Comparison of ENCODE assay signal across 26 mouse cellular contexts in genomic region chr4:131929146-131929545, GRCm38 (mm10). TPM values are rescaled to one million over a fixed set of nuclear protein-coding genes. Genes with fewer than 3 reads are reported as not detected.
DNase-seq lines count a peak whose midpoint lies in the region; TF ChIP-seq lines count a peak whose summit lies in the region.
"Had no signal": no experiment of that assay in that cellular context is flagged by ENCODE, and none has a peak within 500 bp of the region (broad histone marks: within the 10 kb centered on the region; RNA-seq: fewer than 3 reads in every experiment).

No protein-coding gene starts in this region.

- peak overlapping the region; percentile 31; the same call in 1 of the 2 replicates for H3K27ac ChIP-seq in kidney, adult 2 months (ENCODE audit: insufficient read depth, low read depth, low read length)
- H3K27ac ChIP-seq: forebrain, embryonic 10.5 days; forebrain, embryonic 13.5 days; heart, adult 2 months; hindbrain, embryonic 10.5 days; hindbrain, embryonic 13.5 days; intestine, embryonic 15.5 days had no signal

- no peak for TF ChIP-seq POLR2A in kidney, adult 2 months (IDR thresholded peaks at IDR 0.05; ENCODE audit: low read depth, low read length)

- H3K36me3 ChIP-seq in kidney, adult 2 months (ENCODE audit: control insufficient read depth, insufficient read depth, low read length) = peaks cover 3% of the 10 kb centered on the region

- WGBS in kidney, adult 2 months = 65% methylated on average over 6 of the region's 6 CpGs

- H3K4me1 ChIP-seq in kidney, adult 2 months (ENCODE audit: control insufficient read depth, insufficient read depth, low read length) = no peaks in the 10 kb centered on the region

- no peak for TF ChIP-seq CTCF in kidney, adult 2 months (conservative IDR thresholded peaks at IDR 0.05; ENCODE audit: insufficient read depth, insufficient read length, low read depth, low read length)

- H3K27me3 ChIP-seq in kidney, adult 2 months (replicated peaks; ENCODE audit: control insufficient read depth, insufficient read depth, low read length) = no peaks in the 10 kb centered on the region
- H3K27me3 ChIP-seq: CH12.LX; intestine, embryonic 15.5 days had no signal

- no peak overlapping the region for H3K4me3 ChIP-seq in kidney, adult 2 months (ENCODE audit: insufficient read depth, low read depth, low read length)
- H3K4me3 ChIP-seq: forebrain, embryonic 10.5 days; forebrain, embryonic 13.5 days; heart, adult 2 months; hindbrain, embryonic 10.5 days; hindbrain, embryonic 13.5 days; intestine, embryonic 15.5 days had no signal

- peak; percentile 31 for DNase-seq in adrenal gland, postnatal 10 days
- DNase-seq in adrenal gland, postnatal 4 days (ENCODE audit: low spot score in 2 of 2) = no peak
- peak; percentile 47 for DNase-seq in kidney, adult 2 months
- DNase-seq in kidney, adult 18-20 months = no peak
- peak; percentile 53 for DNase-seq in 416B (ENCODE audit: low read depth)
- no peak for DNase-seq in cerebellum, postnatal 25 days
- DNase-seq: cerebellum, adult 11 months; cerebellum, adult 2 months; cerebellum, adult 9-11 months; cerebellum, postnatal 36 days; gastrocnemius, postnatal 10 days; gastrocnemius, postnatal 36 days; heart, adult 2 months; heart, postnatal 10 days; heart, postnatal 36 days; kidney, adult 11 months had no signal

RNA-seq across cellular contexts. Expression of gene Tmem200b, which starts 7.6 kb away (rescaled TPM):
- total RNA-seq in adrenal gland, postnatal 10 days (2021) = 1 to 10 TPM; 7.4 to 9.4 TPM
- total RNA-seq in adrenal gland, postnatal 4 days (2021) = 10 to 100 TPM; 12.9 to 14.4 TPM
- polyA plus RNA-seq in kidney, adult 2 months (2012; rRNA removed) = 11.3 and 17.0 TPM in 2 replicates
- total RNA-seq: CH12.LX; granulocyte monocyte progenitor cell, adult 5-6 weeks had no signal
- polyA plus RNA-seq: forebrain, embryonic 13.5 days; forebrain, embryonic 16.5 days; G1E; hindbrain, embryonic 13.5 days; hindbrain, embryonic 16.5 days had no signal

RNA-seq across cellular contexts. Expression of gene Srsf4, which starts 55.7 kb away (rescaled TPM):
- total RNA-seq in adrenal gland, postnatal 10 days (2021) = 10 to 100 TPM; 65.9 to 68.7 TPM
- total RNA-seq in adrenal gland, postnatal 4 days (2021) = 10 to 100 TPM; 89.0 to 93.6 TPM
- 32.5 and 35.1 TPM in 2 replicates for polyA plus RNA-seq in kidney, adult 2 months (2012; rRNA removed)

Comparison
In these comparisons a context has a peak if more than half of its experiments do, and no peak if none do; other contexts are left out.
1. DNase-seq: peak in adrenal gland, postnatal 10 days (single experiment), kidney, adult 2 months (single experiment) and 416B (single experiment); none in adrenal gland, postnatal 4 days (0 of 2), kidney, adult 18-20 months (single experiment) and cerebellum, postnatal 25 days (0 of 2).